15 mouse cellular contexts compared by ENCODE assay signal in the genomic region with DNA sequence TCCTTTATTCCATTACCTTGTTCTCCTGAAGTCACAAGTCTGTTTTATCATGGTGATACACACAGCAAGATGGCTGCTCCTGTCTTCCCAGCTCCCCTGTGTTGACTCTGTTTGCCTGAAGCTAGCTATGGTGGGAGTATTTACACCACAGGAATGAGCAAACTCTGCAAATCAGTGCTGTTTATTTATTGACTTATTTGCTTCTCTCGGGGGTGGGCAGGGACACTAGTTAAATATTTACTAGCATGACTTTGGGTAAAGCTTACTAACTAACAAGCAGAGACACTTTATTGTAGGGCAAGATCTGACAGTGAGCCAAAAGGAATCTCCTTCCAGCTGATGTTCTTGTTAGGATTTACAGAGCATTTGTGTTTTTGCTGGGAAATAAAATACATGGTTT.
"Had no signal": no experiment of that assay in that cellular context is flagged by ENCODE, and none has a peak within 500 bp of the region (broad histone marks: within the 10 kb centered on the region; RNA-seq: fewer than 3 reads in every experiment).

No protein-coding gene starts in this region.

- H3K4me1 ChIP-seq: hindbrain, embryonic 12.5 days; limb, embryonic 12.5 days; liver, embryonic 15.5 days; midbrain, embryonic 12.5 days; stomach, embryonic 15.5 days had no signal

- H3K27ac ChIP-seq: hindbrain, embryonic 12.5 days; limb, embryonic 12.5 days; liver, embryonic 15.5 days; midbrain, embryonic 12.5 days; stomach, embryonic 15.5 days had no signal

- H3K4me3 ChIP-seq: hindbrain, embryonic 12.5 days; limb, embryonic 12.5 days; liver, embryonic 15.5 days; midbrain, embryonic 12.5 days; stomach, embryonic 15.5 days had no signal

- H3K27me3 ChIP-seq: hindbrain, embryonic 12.5 days; limb, embryonic 12.5 days; liver, embryonic 15.5 days; midbrain, embryonic 12.5 days; stomach, embryonic 15.5 days had no signal

- DNase-seq: layer of hippocampus, adult 9-11 months; layer of hippocampus, postnatal 36 days; lung, adult 2 months; lung, postnatal 36 days; right cerebral cortex, postnatal 14 days; thymus, postnatal 4 days had no signal

- H3K4me2 ChIP-seq: hindbrain, embryonic 12.5 days; limb, embryonic 12.5 days; liver, embryonic 11.5 days; liver, embryonic 15.5 days; midbrain, embryonic 12.5 days; stomach, embryonic 15.5 days had no signal

- H3K36me3 ChIP-seq: hindbrain, embryonic 12.5 days; limb, embryonic 12.5 days; liver, embryonic 15.5 days; midbrain, embryonic 12.5 days; stomach, embryonic 15.5 days had no signal

- ATAC-seq: hindbrain, embryonic 16.5 days; lung, postnatal 0 days; midbrain, embryonic 16.5 days had no signal

- H3K9ac ChIP-seq: hindbrain, embryonic 12.5 days; limb, embryonic 12.5 days; liver, embryonic 15.5 days; midbrain, embryonic 12.5 days; stomach, embryonic 15.5 days had no signal

- H3K9me3 ChIP-seq: hindbrain, embryonic 12.5 days; limb, embryonic 12.5 days; liver, embryonic 15.5 days; midbrain, embryonic 12.5 days; stomach, embryonic 15.5 days had no signal
